Mouse (Mus musculus) hematopoietic multipotent progenitor cell, adult 10-12 weeks (in vitro differentiated cells): ENCODE measurements around the gene Atp10b. TPM values are rescaled to one million over a fixed set of nuclear protein-coding genes. Genes with fewer than 3 reads are reported as not detected.

Experiments used
- polyA plus RNA-seq: library from polyadenylated mRNA; stranded (reverse); fragments of >175 nt; gene quantifications from 2 replicates; pipeline ENCODE4 v1.2.3, GENCODE M21; 2012; ENCODE audit warnings: low replicate concordance

Atp10b gene
- polyA plus RNA-seq, result not detected in 2 replicates

DNA sequence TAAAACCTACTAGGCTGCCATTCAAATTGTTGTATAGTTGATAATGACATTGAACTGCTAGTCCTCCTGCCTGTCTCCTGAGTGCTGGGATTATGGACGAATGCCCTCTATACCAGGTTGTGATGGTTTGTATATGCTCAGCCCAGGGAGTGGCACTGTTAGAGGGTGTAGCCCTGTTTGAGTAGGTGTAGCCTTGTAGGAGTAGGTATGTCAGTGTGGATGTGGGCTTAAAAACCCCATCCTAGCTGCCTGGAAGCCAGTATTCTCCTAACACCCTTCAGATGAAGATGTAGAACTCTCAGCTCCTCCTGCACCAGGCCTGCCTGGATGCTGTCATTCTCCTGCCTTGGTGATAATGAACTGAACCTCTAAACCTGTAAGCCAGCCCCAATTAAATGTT is at the start of gene Atp10b:
Gene Atp10b (plus strand): TSS at position 301 of the 400 bp plus-strand sequence.

Other genes starting within 250 kb of the Atp10b start
- gene Gm9972, start 114.1 kb upstream of the Atp10b start, polyA plus RNA-seq, result not detected in 2 replicates